Mouse (Mus musculus) megakaryocyte, embryonic 14.5 days (primary cell): Measurements from ENCODE around the gene Ankdd1a. TPM values are rescaled to one million over a fixed set of nuclear protein-coding genes. Genes with fewer than 3 reads are reported as not detected.

Experiments
- H3K27me3 ChIP-seq: replicated peaks from 2 replicates; pipeline ENCODE3; 2012; ENCODE audit warnings: inconsistent platforms
- H3K36me3 ChIP-seq: replicated peaks from 2 replicates; pipeline ENCODE3; 2012; ENCODE audit warnings: low read length, inconsistent platforms, mixed read lengths
- H3K4me1 ChIP-seq: 2 replicates; pipeline ENCODE4 v1.6.1; 2012; ENCODE audit warnings: inconsistent platforms
- H3K4me3 ChIP-seq: replicated peaks from 2 replicates; pipeline ENCODE3; 2012; ENCODE audit warnings: moderate library complexity, mild to moderate bottlenecking, inconsistent platforms
- H3K9me3 ChIP-seq: 2 replicates; pipeline ENCODE4 v1.6.1; 2012; ENCODE audit warnings: inconsistent platforms
- FLI1 ChIP-seq: IDR thresholded peaks from 2 replicates; pipeline ENCODE4 v1.6.1; 2012; ENCODE audit warnings: low read length, inconsistent platforms, mixed read lengths
- GATA1 ChIP-seq: IDR thresholded peaks from 3 replicates; pipeline ENCODE4 v1.6.1; 2012; ENCODE audit warnings: mixed read lengths, low read length, inconsistent platforms, borderline replicate concordance
- polyA plus RNA-seq: library from polyadenylated mRNA; stranded (reverse); fragments of >175 nt; gene quantifications from 2 replicates; pipeline ENCODE4 v1.2.3, GENCODE M21; 2012; ENCODE audit warnings: low replicate concordance; ENCODE audit not compliant: insufficient read depth

The Ankdd1a gene
- polyA plus RNA-seq, 1 experiment = not detected

- peaks cover 3% of the 10 kb centered on the region; the same call in 1 of the 2 replicates for H3K9me3 ChIP-seq
- H3K4me1 ChIP-seq = peaks cover 20% of the 10 kb centered on the region
- no peak for TF ChIP-seq FLI1
- no peak for TF ChIP-seq GATA1
- no peaks in the 10 kb centered on the region for H3K27me3 ChIP-seq
- no peak overlapping the region for H3K4me3 ChIP-seq
- H3K36me3 ChIP-seq = peaks cover 43% of the 10 kb centered on the region
Measured at GRCm38 (mm10) chr9:65465241-65465640, 54.8 kb downstream of the Ankdd1a start.

DNA sequence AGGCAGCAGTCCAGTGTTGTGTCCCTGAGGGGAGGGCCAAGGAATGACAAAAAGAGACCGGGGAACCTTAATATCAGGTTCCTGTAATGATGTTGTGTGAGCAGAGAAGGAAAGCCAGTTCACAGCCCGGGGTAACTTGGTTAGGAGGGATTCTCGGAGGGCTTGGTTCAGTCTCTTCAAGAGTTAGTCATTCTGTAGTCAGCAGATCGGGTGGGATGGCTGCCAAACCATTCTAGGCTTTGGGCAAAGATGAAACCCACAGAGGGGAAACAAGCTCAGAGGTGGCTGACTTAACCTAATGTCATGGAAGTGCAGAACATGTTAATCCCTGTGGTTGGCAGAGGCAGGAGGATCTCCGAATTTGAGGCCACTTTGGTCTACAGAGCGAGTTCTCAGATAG lies 55.8 kb downstream of the Ankdd1a start:
- Histone ChIP-seq H3K4me3 (no peak overlapping the region), H3K9me3 (peaks cover 3% of the 10 kb centered on the region; the same call in 1 of the 2 replicates)
- TF ChIP-seq FLI1 (no peak), GATA1 (no peak)

DNA sequence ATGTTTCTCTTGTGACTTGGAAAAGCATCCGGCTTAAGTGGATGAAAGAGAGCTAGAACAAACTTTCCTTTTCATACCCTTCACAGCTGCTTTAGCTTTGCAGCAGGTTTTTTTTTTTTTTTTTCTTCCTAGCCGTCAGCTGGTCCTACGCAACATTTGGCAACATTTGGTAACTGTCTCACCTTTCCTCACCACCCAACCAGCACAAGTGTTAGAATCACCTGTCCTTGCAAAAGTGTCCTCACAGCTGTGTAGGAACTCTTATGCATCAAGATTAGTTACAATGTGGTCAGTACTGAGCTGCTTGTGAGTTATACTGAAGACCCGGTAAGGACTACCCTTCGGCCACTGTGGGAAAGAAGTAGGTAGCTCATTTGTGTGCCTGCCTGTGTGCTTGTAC lies 57.4 kb downstream of the Ankdd1a start:
- H3K4me1 ChIP-seq = peaks cover 22% of the 10 kb centered on the region

More for the DNA sequence above, 55.8 kb downstream of the Ankdd1a start:
- Histone ChIP-seq H3K36me3 (peaks cover 33% of the 10 kb centered on the region), H3K4me1 (peaks cover 22% of the 10 kb centered on the region), H3K27me3 (peaks cover 5% of the 10 kb centered on the region)

GRCm38 (mm10) chr9:65460732-65461442 lies 59.1 kb downstream of the Ankdd1a start, which contains the start of gene Spg21:
Gene Spg21, plus strand, starts transcription at chr9:65460947.
- no peak for TF ChIP-seq FLI1
- no peak for TF ChIP-seq GATA1
- Histone ChIP-seq H3K27me3 (peaks cover 28% of the 10 kb centered on the region), H3K9me3 (peaks cover 2% of the 10 kb centered on the region; the same call in 1 of the 2 replicates), H3K36me3 (peaks cover 11% of the 10 kb centered on the region), H3K4me3 (peak within 1 kb of the TSS; percentile 94), H3K4me1 (peaks cover 22% of the 10 kb centered on the region)

More for the DNA sequence above, 57.4 kb downstream of the Ankdd1a start:
- H3K27me3 ChIP-seq = peaks cover 19% of the 10 kb centered on the region
- H3K36me3 ChIP-seq = peaks cover 20% of the 10 kb centered on the region
- H3K9me3 ChIP-seq = peaks cover 3% of the 10 kb centered on the region; the same call in 1 of the 2 replicates
- no peak for TF ChIP-seq FLI1
- TF ChIP-seq GATA1 = no peak
- H3K4me3 ChIP-seq = no peak overlapping the region

GRCm38 (mm10) chr9:65460198-65460597 lies 59.8 kb downstream of the Ankdd1a start:
- no peaks in the 10 kb centered on the region for H3K9me3 ChIP-seq
- H3K27me3 ChIP-seq = peaks cover 30% of the 10 kb centered on the region
- peaks cover 22% of the 10 kb centered on the region for H3K4me1 ChIP-seq
- peak overlapping the region; percentile 53 for H3K4me3 ChIP-seq
- peaks cover 4% of the 10 kb centered on the region for H3K36me3 ChIP-seq
- TF ChIP-seq FLI1 (no peak), GATA1 (no peak)

GRCm38 (mm10) chr9:65458975-65459374 lies 61.0 kb downstream of the Ankdd1a start:
- TF ChIP-seq GATA1 (no peak), FLI1 (no peak)
- Histone ChIP-seq H3K9me3 (no peaks in the 10 kb centered on the region), H3K36me3 (peaks cover 4% of the 10 kb centered on the region), H3K27me3 (peaks cover 30% of the 10 kb centered on the region), H3K4me3 (no peak overlapping the region), H3K4me1 (peaks cover 22% of the 10 kb centered on the region)

GRCm38 (mm10) chr9:65447951-65448350 lies 72.0 kb downstream of the Ankdd1a start:
- no peak for TF ChIP-seq FLI1
- no peak for TF ChIP-seq GATA1
- peaks cover 26% of the 10 kb centered on the region for H3K4me1 ChIP-seq
- H3K9me3 ChIP-seq = no peaks in the 10 kb centered on the region
- no peak overlapping the region for H3K4me3 ChIP-seq
- H3K36me3 ChIP-seq = peaks cover 95% of the 10 kb centered on the region
- no peaks in the 10 kb centered on the region for H3K27me3 ChIP-seq

DNA sequence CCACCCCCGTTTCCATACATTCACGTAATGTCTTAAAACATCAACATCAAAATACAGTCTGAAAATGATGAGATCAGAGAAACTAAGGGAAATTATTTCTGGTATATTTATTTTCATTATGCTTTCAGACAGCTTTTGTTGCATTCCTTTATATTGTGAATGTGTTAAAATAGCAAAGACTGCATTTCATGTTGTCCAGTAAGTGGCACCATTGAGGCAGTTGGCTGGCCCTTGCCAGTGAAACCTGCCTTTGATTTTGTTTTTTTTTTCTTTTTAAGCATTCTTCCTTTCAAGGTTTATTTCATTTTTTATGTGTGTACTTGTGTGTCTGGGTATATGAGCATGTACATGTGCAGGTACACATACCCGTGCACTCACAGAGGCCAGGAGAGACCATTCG lies 75.3 kb downstream of the Ankdd1a start:
- no peak overlapping the region for H3K4me3 ChIP-seq
- H3K36me3 ChIP-seq = peaks cover 97% of the 10 kb centered on the region
- peaks cover 10% of the 10 kb centered on the region for H3K4me1 ChIP-seq
- H3K27me3 ChIP-seq = no peaks in the 10 kb centered on the region
- H3K9me3 ChIP-seq = no peaks in the 10 kb centered on the region
- TF ChIP-seq GATA1 (no peak), FLI1 (no peak)

Other genes starting within 250 kb of the Ankdd1a start
- 4.8 and 6.1 TPM in 2 replicates for gene Clpx, start 225.9 kb downstream of the Ankdd1a start, polyA plus RNA-seq
- 7.3 and 14.5 TPM in 2 replicates for gene Pdcd7, start 174.1 kb downstream of the Ankdd1a start, polyA plus RNA-seq
- gene Ubap1l, start 159.2 kb downstream of the Ankdd1a start, polyA plus RNA-seq = 0.28 and 4.7 TPM in 2 replicates
- not detected in 2 replicates for gene Kbtbd13, start 128.5 kb downstream of the Ankdd1a start, polyA plus RNA-seq
- not detected in 2 replicates for gene Rasl12, start 121.7 kb downstream of the Ankdd1a start, polyA plus RNA-seq
- gene Slc51b, start 97.2 kb downstream of the Ankdd1a start, polyA plus RNA-seq = not detected in 2 replicates
- gene Mtfmt, start 84.4 kb downstream of the Ankdd1a start, polyA plus RNA-seq = 4.8 and 6.3 TPM in 2 replicates
- gene Spg21, start 59.2 kb downstream of the Ankdd1a start, polyA plus RNA-seq = 9.2 and 10.3 TPM in 2 replicates
- 198 and 329 TPM in 2 replicates for gene Plekho2, start 59.8 kb upstream of the Ankdd1a start, polyA plus RNA-seq
- gene Pif1, start 67.0 kb upstream of the Ankdd1a start, polyA plus RNA-seq = 3.9 and 6.9 TPM in 2 replicates
- gene Rbpms2, start 109.5 kb upstream of the Ankdd1a start, polyA plus RNA-seq = 500 and 536 TPM in 2 replicates
- gene Oaz2, start 147.8 kb upstream of the Ankdd1a start, polyA plus RNA-seq = 27.7 and 31.8 TPM in 2 replicates